Mouse (Mus musculus) ES-Bruce4 (cell line): ENCODE measurements around the gene Krtap10-10.

Experiments
- EP300 ChIP-seq: IDR thresholded peaks from 2 replicates; pipeline ENCODE4 v1.6.1; 2011; ENCODE audit warnings: low read depth, low read length; ENCODE audit not compliant: insufficient read depth
- POLR2A ChIP-seq: IDR thresholded peaks from one replicate; pipeline ENCODE4 v1.8.1; 2011; ENCODE audit warnings: low read length; ENCODE audit not compliant: insufficient read depth

DNA sequence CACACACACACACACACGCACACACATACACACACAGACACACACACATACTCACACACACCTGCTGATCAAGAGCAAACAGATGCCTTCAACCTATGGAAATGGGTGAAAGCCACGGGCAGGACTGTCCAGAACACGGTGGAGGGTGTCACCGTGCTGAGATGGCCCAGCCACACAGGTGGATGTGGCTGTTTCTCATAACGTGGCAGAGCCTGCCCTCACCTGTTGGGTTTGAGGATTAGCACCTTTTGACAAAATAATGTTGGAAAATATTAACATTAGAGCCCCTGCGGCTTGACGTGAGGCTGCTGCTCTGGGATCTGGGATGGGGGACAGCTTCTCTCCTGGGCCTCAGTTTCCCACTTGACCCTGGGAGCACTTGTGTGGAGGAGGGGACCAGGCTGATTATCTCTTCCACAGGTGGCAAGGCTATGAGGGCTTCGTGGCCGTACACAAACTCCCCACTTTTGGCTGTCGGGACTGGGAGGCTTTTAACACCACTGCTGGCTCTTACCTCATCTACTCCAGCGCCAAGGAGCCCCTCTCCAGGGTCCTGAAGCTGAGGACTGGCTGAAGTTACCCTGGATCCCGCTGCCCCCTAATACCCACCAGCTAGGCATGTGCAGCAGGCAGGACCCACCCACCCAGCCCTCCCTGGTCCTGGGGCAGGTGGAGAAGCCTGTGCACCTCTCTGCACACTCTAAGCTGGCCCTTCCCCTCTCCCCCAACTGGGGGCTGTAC, 50.4 kb downstream of the Krtap10-10 start:
- TF ChIP-seq POLR2A (no peak), EP300 (no peak)
